Mouse (Mus musculus): ENCODE results near the gene Ebf4. TPM values are rescaled to one million over a fixed set of nuclear protein-coding genes. Genes with fewer than 3 reads are reported as not detected.

Gene Ebf4
- polyA plus RNA-seq, 1 experiment: not detected

GRCm38 (mm10) chr2:130293009-130293408 is 2.0 kb upstream of the Ebf4 start:
- Histone ChIP-seq H3K9me3 (ENCODE audit: control insufficient read depth, low read length) (peaks cover 6% of the 10 kb centered on the region; the same call in 1 of the 2 replicates), H3K36me3 (ENCODE audit: control insufficient read depth) (no peaks in the 10 kb centered on the region), H3K4me1 (ENCODE audit: control insufficient read depth) (no peaks in the 10 kb centered on the region), H3K27me3 (ENCODE audit: control insufficient read depth) (peaks cover 84% of the 10 kb centered on the region), H3K4me3 (replicated peaks) (no peak overlapping the region)
- TF ChIP-seq TAL1 (IDR thresholded peaks at IDR 0.05; ENCODE audit: low read length): no peak
- no peak for TF ChIP-seq GATA1 (IDR thresholded peaks at IDR 0.05; ENCODE audit: low read length)

- peaks cover 89% of the 10 kb centered on the region for H3K27me3 ChIP-seq (ENCODE audit: control insufficient read depth)
- H3K9me3 ChIP-seq (ENCODE audit: control insufficient read depth, low read length): peaks cover 6% of the 10 kb centered on the region; the same call in 1 of the 2 replicates
- no peak for TF ChIP-seq TAL1 (IDR thresholded peaks at IDR 0.05; ENCODE audit: low read length)
- no peak for TF ChIP-seq GATA1 (IDR thresholded peaks at IDR 0.05; ENCODE audit: low read length)
These were observed 1.5 kb upstream of the Ebf4 start for GRCm38 (mm10) chr2:130293486-130293885.

GRCm38 (mm10) chr2:130294218-130294935 is 592 bp upstream of the Ebf4 start:
- H3K27me3 ChIP-seq (ENCODE audit: control insufficient read depth): peaks cover 91% of the 10 kb centered on the region
- no peaks in the 10 kb centered on the region for H3K4me1 ChIP-seq (ENCODE audit: control insufficient read depth)
- peak overlapping the region; percentile 14 for H3K4me3 ChIP-seq (replicated peaks)
- peaks cover 6% of the 10 kb centered on the region; the same call in 1 of the 2 replicates for H3K9me3 ChIP-seq (ENCODE audit: control insufficient read depth, low read length)
- H3K36me3 ChIP-seq (ENCODE audit: control insufficient read depth): no peaks in the 10 kb centered on the region
- TF ChIP-seq GATA1 (IDR thresholded peaks at IDR 0.05; ENCODE audit: low read length): no peak
- no peak for TF ChIP-seq TAL1 (IDR thresholded peaks at IDR 0.05; ENCODE audit: low read length)

More at GRCm38 (mm10) chr2:130293486-130293885, 1.5 kb upstream of the Ebf4 start:
- H3K4me3 ChIP-seq (replicated peaks): no peak overlapping the region
- no peaks in the 10 kb centered on the region for H3K36me3 ChIP-seq (ENCODE audit: control insufficient read depth)
- H3K4me1 ChIP-seq (ENCODE audit: control insufficient read depth): no peaks in the 10 kb centered on the region

GRCm38 (mm10) chr2:130295331-130296133 is 563 bp downstream of the Ebf4 start:
- TF ChIP-seq GATA1 (IDR thresholded peaks at IDR 0.05; ENCODE audit: low read length) (no peak), TAL1 (IDR thresholded peaks at IDR 0.05; ENCODE audit: low read length) (no peak)
- Histone ChIP-seq H3K9me3 (ENCODE audit: control insufficient read depth, low read length) (peaks cover 6% of the 10 kb centered on the region; the same call in 1 of the 2 replicates), H3K27me3 (ENCODE audit: control insufficient read depth) (peaks cover 91% of the 10 kb centered on the region), H3K4me3 (replicated peaks) (no peak overlapping the region), H3K4me1 (ENCODE audit: control insufficient read depth) (no peaks in the 10 kb centered on the region), H3K36me3 (ENCODE audit: control insufficient read depth) (no peaks in the 10 kb centered on the region)

GRCm38 (mm10) chr2:130296134-130296745 is 1.3 kb downstream of the Ebf4 start:
- peaks cover 84% of the 10 kb centered on the region for H3K27me3 ChIP-seq (ENCODE audit: control insufficient read depth)
- no peaks in the 10 kb centered on the region for H3K36me3 ChIP-seq (ENCODE audit: control insufficient read depth)
- H3K4me3 ChIP-seq (replicated peaks): no peak overlapping the region
- TF ChIP-seq GATA1 (IDR thresholded peaks at IDR 0.05; ENCODE audit: low read length): no peak
- TF ChIP-seq TAL1 (IDR thresholded peaks at IDR 0.05; ENCODE audit: low read length): no peak
- no peaks in the 10 kb centered on the region for H3K4me1 ChIP-seq (ENCODE audit: control insufficient read depth)
- H3K9me3 ChIP-seq (ENCODE audit: control insufficient read depth, low read length): peaks cover 6% of the 10 kb centered on the region; the same call in 1 of the 2 replicates

GRCm38 (mm10) chr2:130297580-130297979 is 2.6 kb downstream of the Ebf4 start:
- H3K9me3 ChIP-seq (ENCODE audit: control insufficient read depth, low read length): peaks cover 6% of the 10 kb centered on the region; the same call in 1 of the 2 replicates
- H3K27me3 ChIP-seq (ENCODE audit: control insufficient read depth): peaks cover 71% of the 10 kb centered on the region
- H3K4me1 ChIP-seq (ENCODE audit: control insufficient read depth): no peaks in the 10 kb centered on the region
- H3K4me3 ChIP-seq (replicated peaks): no peak overlapping the region
- TF ChIP-seq GATA1 (IDR thresholded peaks at IDR 0.05; ENCODE audit: low read length) (no peak), TAL1 (IDR thresholded peaks at IDR 0.05; ENCODE audit: low read length) (no peak)
- no peaks in the 10 kb centered on the region for H3K36me3 ChIP-seq (ENCODE audit: control insufficient read depth)

- H3K27me3 ChIP-seq (ENCODE audit: control insufficient read depth): peaks cover 16% of the 10 kb centered on the region
- no peaks in the 10 kb centered on the region for H3K9me3 ChIP-seq (ENCODE audit: control insufficient read depth, low read length)
- no peaks in the 10 kb centered on the region for H3K4me1 ChIP-seq (ENCODE audit: control insufficient read depth)
- H3K4me3 ChIP-seq (replicated peaks): no peak overlapping the region
- TF ChIP-seq GATA1 (IDR thresholded peaks at IDR 0.05; ENCODE audit: low read length) (no peak), TAL1 (IDR thresholded peaks at IDR 0.05; ENCODE audit: low read length) (no peak)
- no peaks in the 10 kb centered on the region for H3K36me3 ChIP-seq (ENCODE audit: control insufficient read depth)
These were observed 8.0 kb downstream of the Ebf4 start for GRCm38 (mm10) chr2:130303014-130303413.

- H3K9me3 ChIP-seq (ENCODE audit: control insufficient read depth, low read length): no peaks in the 10 kb centered on the region
- H3K4me1 ChIP-seq (ENCODE audit: control insufficient read depth): no peaks in the 10 kb centered on the region
- H3K36me3 ChIP-seq (ENCODE audit: control insufficient read depth): no peaks in the 10 kb centered on the region
- TF ChIP-seq TAL1 (IDR thresholded peaks at IDR 0.05; ENCODE audit: low read length) (no peak), GATA1 (IDR thresholded peaks at IDR 0.05; ENCODE audit: low read length) (no peak)
- no peaks in the 10 kb centered on the region for H3K27me3 ChIP-seq (ENCODE audit: control insufficient read depth)
- H3K4me3 ChIP-seq (replicated peaks): no peak overlapping the region
These were observed 32.1 kb downstream of the Ebf4 start for GRCm38 (mm10) chr2:130327057-130327456.

GRCm38 (mm10) chr2:130329502-130329901 is 34.5 kb downstream of the Ebf4 start:
- TF ChIP-seq GATA1 (IDR thresholded peaks at IDR 0.05; ENCODE audit: low read length) (no peak), TAL1 (IDR thresholded peaks at IDR 0.05; ENCODE audit: low read length) (no peak)
- no peaks in the 10 kb centered on the region for H3K4me1 ChIP-seq (ENCODE audit: control insufficient read depth)
- no peaks in the 10 kb centered on the region for H3K9me3 ChIP-seq (ENCODE audit: control insufficient read depth, low read length)
- no peaks in the 10 kb centered on the region for H3K27me3 ChIP-seq (ENCODE audit: control insufficient read depth)
- no peak overlapping the region for H3K4me3 ChIP-seq (replicated peaks)
- H3K36me3 ChIP-seq (ENCODE audit: control insufficient read depth): no peaks in the 10 kb centered on the region
